Mouse (Mus musculus) heart, postnatal 25 days (tissue): ENCODE measurements at regions not wholly inside any gene's neighbourhood (a gene's known extent, or its start where the extent isn't known, plus 50 kb on each side); places are given as distances from the start of the nearest gene placed in this dataset.

Experiments used
- DNase-seq: peaks from one replicate; pipeline ENCODE4 v3.0.0; 2022; ENCODE audit warnings: low spot score
- intact Hi-C: fragments of 180-260 bp; cut with DNase I; formaldehyde crosslinking; loops from one replicate; pipeline ENCODE4 v1.15.1; 2025

- no peak for DNase-seq
- intact Hi-C loops, result no loop called here
Measured at GRCm38 (mm10) chr13:48131681-48132080, 129.3 kb upstream of the Id4 start.

- DNase-seq, result no peak
- intact Hi-C loops, result no loop called here
Measured at GRCm38 (mm10) chr13:48145976-48146375, 115.1 kb upstream of the Id4 start.

- no peak for DNase-seq
- intact Hi-C loops, result no loop called here
Measured at GRCm38 (mm10) chr13:48147061-48147460, 114.0 kb upstream of the Id4 start.

GRCm38 (mm10) chr13:48153248-48153647 lies 107.8 kb upstream of the Id4 start:
- intact Hi-C loops, result no loop called here

GRCm38 (mm10) chr13:48153684-48154413 lies 107.2 kb upstream of the Id4 start:
- intact Hi-C loops, result no loop called here
- no peak for DNase-seq

More at GRCm38 (mm10) chr13:48153248-48153647, 107.8 kb upstream of the Id4 start:
- DNase-seq, result no peak

- DNase-seq, result no peak
- intact Hi-C loops, result no loop called here
Measured at GRCm38 (mm10) chr13:48154414-48155105, 106.5 kb upstream of the Id4 start.

- DNase-seq, result no peak
- intact Hi-C loops, result no loop called here
Measured at GRCm38 (mm10) chr13:48159020-48159910, 101.8 kb upstream of the Id4 start.

GRCm38 (mm10) chr13:48160161-48160560 lies 100.9 kb upstream of the Id4 start:
- DNase-seq, result no peak
- intact Hi-C loops, result no loop called here

- no peak for DNase-seq
- intact Hi-C loops, result no loop called here
Measured at GRCm38 (mm10) chr13:48161339-48161738, 99.7 kb upstream of the Id4 start.

- intact Hi-C loops, result no loop called here
Measured at GRCm38 (mm10) chr13:48164586-48164985, 96.4 kb upstream of the Id4 start.

GRCm38 (mm10) chr13:48165838-48166237 lies 95.2 kb upstream of the Id4 start:
- intact Hi-C loops, result no loop called here
- DNase-seq, result no peak

More at GRCm38 (mm10) chr13:48164586-48164985, 96.4 kb upstream of the Id4 start:
- no peak for DNase-seq

- no peak for DNase-seq
- intact Hi-C loops, result no loop called here
Measured at GRCm38 (mm10) chr13:48167976-48168375, 93.1 kb upstream of the Id4 start.

- intact Hi-C loops, result no loop called here
- DNase-seq, result no peak
Measured at GRCm38 (mm10) chr13:48171309-48171953, 89.6 kb upstream of the Id4 start.

GRCm38 (mm10) chr13:48171994-48172393 lies 89.0 kb upstream of the Id4 start:
- DNase-seq, result no peak
- intact Hi-C loops, result no loop called here

GRCm38 (mm10) chr13:48192476-48192875 lies 68.6 kb upstream of the Id4 start:
- intact Hi-C loops, result no loop called here
- no peak for DNase-seq

- intact Hi-C loops, result no loop called here
- DNase-seq, result no peak
Measured at GRCm38 (mm10) chr13:48193942-48194341, 67.1 kb upstream of the Id4 start.

- no peak for DNase-seq
- intact Hi-C loops, result no loop called here
Measured at GRCm38 (mm10) chr13:48207824-48208223, 53.2 kb upstream of the Id4 start.
